ENCODE assay signal across 31 mouse cellular contexts in the genomic region with DNA sequence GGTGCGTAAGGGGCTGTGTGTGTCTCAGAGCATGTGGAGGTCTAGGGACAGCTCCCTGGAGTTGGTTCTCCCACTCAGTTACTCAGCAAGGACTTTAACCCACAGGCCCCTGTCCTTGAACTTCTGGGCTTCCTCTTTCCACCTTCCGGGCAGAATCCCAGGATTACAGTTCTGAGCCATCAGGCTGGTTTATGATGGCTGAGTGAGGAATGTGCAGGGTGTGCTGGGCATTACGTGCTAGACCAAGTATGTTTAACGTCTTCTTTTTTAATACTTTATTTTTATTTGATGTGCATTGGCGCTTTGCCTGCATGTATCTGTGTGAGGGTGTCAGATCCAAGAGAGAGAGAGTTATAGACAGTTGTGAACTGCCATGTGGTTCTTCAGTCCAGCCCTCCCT. TPM values are rescaled to one million over a fixed set of nuclear protein-coding genes. Genes with fewer than 3 reads are reported as not detected.
A peak's percentile ranks its signal among the peaks of the same experiment; 100 is the strongest.
DNase-seq lines count a peak whose midpoint lies in the region; ATAC-seq and TF ChIP-seq lines count a peak whose summit lies in the region.
"Had no signal": no experiment of that assay in that cellular context is flagged by ENCODE, and none has a peak within 500 bp of the region (broad histone marks: within the 10 kb centered on the region; RNA-seq: fewer than 3 reads in every experiment).

No protein-coding gene starts in this region.

- H3K27ac ChIP-seq in lung, embryonic 14.5 days (ENCODE audit: low read depth): no peak overlapping the region
- H3K27ac ChIP-seq in limb, embryonic 15.5 days: peak overlapping the region; percentile 27; the same call in 1 of the 2 replicates
- H3K27ac ChIP-seq: embryonic facial prominence, embryonic 13.5 days; forebrain, embryonic 15.5 days; heart, embryonic 13.5 days; hindbrain, embryonic 13.5 days; layer of hippocampus, adult 2 months; liver, embryonic 12.5 days; lung, embryonic 15.5 days; macrophage had no signal

- H3K9me3 ChIP-seq in lung, embryonic 14.5 days (ENCODE audit: low read depth, low read length): no peaks in the 10 kb centered on the region
- no peaks in the 10 kb centered on the region for H3K9me3 ChIP-seq in limb, embryonic 15.5 days
- H3K9me3 ChIP-seq: embryonic facial prominence, embryonic 13.5 days; forebrain, embryonic 15.5 days; heart, embryonic 13.5 days; hindbrain, embryonic 13.5 days; liver, embryonic 12.5 days; lung, embryonic 15.5 days had no signal

- no peak for TF ChIP-seq CTCF in lung, embryonic 14.5 days (IDR thresholded peaks at IDR 0.05; ENCODE audit: low read depth)

- peak; percentile 83 for DNase-seq in adrenal gland, adult 2 months
- DNase-seq in adrenal gland, adult 18-20 months (ENCODE audit: low spot score in 2 of 2): no peak
- peak; percentile 9 for DNase-seq in lung, embryonic 14.5 days
- no peak for DNase-seq in lung, postnatal 4 days
- peak; percentile 59 for DNase-seq in adrenal gland, adult 8-10 months
- no peak for DNase-seq in right cerebral cortex, adult 2 months (ENCODE audit: low spot score in 2 of 2)
- DNase-seq in cerebellum, adult 11 months: no peak
- DNase-seq: B cell, adult 2 months; cerebellum, adult 11-12 months; cerebellum, postnatal 14 days; layer of hippocampus, postnatal 36 days; spleen, adult 18-20 months; thymus, adult 2 months had no signal

- H3K4me2 ChIP-seq in lung, embryonic 14.5 days: no peak overlapping the region
- H3K4me2 ChIP-seq in limb, embryonic 15.5 days: no peak overlapping the region
- H3K4me2 ChIP-seq: embryonic facial prominence, embryonic 13.5 days; forebrain, embryonic 15.5 days; heart, embryonic 13.5 days; hindbrain, embryonic 13.5 days; liver, embryonic 12.5 days; lung, embryonic 15.5 days; midbrain, embryonic 11.5 days had no signal

- no peaks in the 10 kb centered on the region for H3K27me3 ChIP-seq in lung, embryonic 14.5 days (ENCODE audit: insufficient read depth, low read length)
- no peaks in the 10 kb centered on the region for H3K27me3 ChIP-seq in limb, embryonic 15.5 days
- H3K27me3 ChIP-seq: embryonic facial prominence, embryonic 13.5 days; forebrain, embryonic 15.5 days; heart, embryonic 13.5 days; hindbrain, embryonic 13.5 days; liver, embryonic 12.5 days; lung, embryonic 15.5 days had no signal

- peaks cover 4% of the 10 kb centered on the region; the same call in 1 of the 2 replicates for H3K4me1 ChIP-seq in lung, embryonic 14.5 days (ENCODE audit: insufficient read depth)
- 0 out of 2 replicates have a peak, but pooled peaks cover 4% of the 10 kb centered on the region for H3K4me1 ChIP-seq in limb, embryonic 15.5 days
- H3K4me1 ChIP-seq: lung, embryonic 15.5 days had no signal

- H3K9ac ChIP-seq in lung, embryonic 14.5 days: no peak overlapping the region
- no peak overlapping the region for H3K9ac ChIP-seq in limb, embryonic 15.5 days
- H3K9ac ChIP-seq: embryonic facial prominence, embryonic 13.5 days; forebrain, embryonic 15.5 days; heart, embryonic 13.5 days; hindbrain, embryonic 13.5 days; liver, embryonic 12.5 days; lung, embryonic 15.5 days had no signal

- no peaks in the 10 kb centered on the region for H3K36me3 ChIP-seq in lung, embryonic 14.5 days (ENCODE audit: insufficient read depth)
- H3K36me3 ChIP-seq in limb, embryonic 15.5 days: no peaks in the 10 kb centered on the region
- H3K36me3 ChIP-seq: embryonic facial prominence, embryonic 13.5 days; forebrain, embryonic 15.5 days; heart, embryonic 13.5 days; hindbrain, embryonic 13.5 days; liver, embryonic 12.5 days; lung, embryonic 15.5 days had no signal

- 59% methylated on average over 5 of the region's 5 CpGs for WGBS in lung, embryonic 14.5 days
- 51% methylated on average over 5 of the region's 5 CpGs for WGBS in limb, embryonic 15.5 days

- no peak overlapping the region for H3K4me3 ChIP-seq in lung, embryonic 14.5 days (ENCODE audit: low read depth, low read length)
- H3K4me3 ChIP-seq in limb, embryonic 15.5 days: no peak overlapping the region
- H3K4me3 ChIP-seq: embryonic facial prominence, embryonic 13.5 days; forebrain, embryonic 15.5 days; heart, embryonic 13.5 days; hindbrain, embryonic 13.5 days; layer of hippocampus, adult 2 months; liver, embryonic 12.5 days; lung, embryonic 15.5 days had no signal

- no peak for ATAC-seq in lung, embryonic 14.5 days (ENCODE audit: insufficient read depth)
- ATAC-seq in limb, embryonic 15.5 days (ENCODE audit: insufficient number of reproducible peaks, low FRiP score, low TSS enrichment, low read depth): no peak
- ATAC-seq: forebrain, embryonic 15.5 days; inflammation-experienced regulatory T-cells, adult 6 months; liver, embryonic 12.5 days had no signal

RNA-seq across cellular contexts. Expression of a gene that starts 38.1 kb away (rescaled TPM):
- total RNA-seq in adrenal gland, adult 2 months (2021): 10 to 100 TPM; 12.1 to 24.2 TPM
- 21.5 and 28.3 TPM in 2 replicates for polyA plus RNA-seq in adrenal gland, adult 2 months (2012; rRNA removed)
- 10 to 100 TPM; 13.4 to 16.9 TPM for total RNA-seq in adrenal gland, adult 18-20 months (2021)
- 7.6 and 8.0 TPM in 2 replicates for polyA plus RNA-seq in lung, embryonic 14.5 days (2014; fragmentation: Nextera tagmentation; extraction: Ambion mirVana)
- 10 to 100 TPM; 16.2 to 26.8 (median 22.2) TPM for total RNA-seq in adrenal gland, adult 8-10 months (2022)
- polyA plus RNA-seq in limb, embryonic 15.5 days (2015; fragmentation: Nextera tagmentation; extraction: Ambion mirVana): 6.2 and 8.2 TPM in 2 replicates
- total RNA-seq: granulocyte monocyte progenitor cell, adult 5-6 weeks had no signal

RNA-seq across cellular contexts. Expression of a gene that starts 59.2 kb away (rescaled TPM):
- not detected for total RNA-seq in adrenal gland, adult 2 months (2021)
- polyA plus RNA-seq in adrenal gland, adult 2 months (2012; rRNA removed): not detected in 2 replicates
- not detected for total RNA-seq in adrenal gland, adult 18-20 months (2021)
- not detected in 2 replicates for polyA plus RNA-seq in lung, embryonic 14.5 days (2014; fragmentation: Nextera tagmentation; extraction: Ambion mirVana)
- not detected for total RNA-seq in adrenal gland, adult 8-10 months (2022)
- polyA plus RNA-seq in limb, embryonic 15.5 days (2015; fragmentation: Nextera tagmentation; extraction: Ambion mirVana): not detected in 2 replicates
- total RNA-seq: granulocyte monocyte progenitor cell, adult 5-6 weeks; heart, postnatal 25 days; layer of hippocampus, adult 2 months; layer of hippocampus, postnatal 36 days; left cerebral cortex, postnatal 14 days had no signal
- polyA plus RNA-seq: embryonic facial prominence, embryonic 13.5 days; forebrain, embryonic 15.5 days; heart, embryonic 13.5 days; hindbrain, embryonic 13.5 days; inflammation-experienced regulatory T-cells, adult 6 months; kidney, embryonic 16.5 days; liver, embryonic 12.5 days; lung, embryonic 15.5 days; macrophage; midbrain, embryonic 11.5 days; neural tube, embryonic 11.5 days; stomach, embryonic 14.5 days; urinary bladder, adult 2 months had no signal

Comparison
In these comparisons a context has a peak if more than half of its experiments do, and no peak if none do; other contexts are left out.
1. DNase-seq: peak in adrenal gland, adult 2 months (single experiment), lung, embryonic 14.5 days (single experiment) and adrenal gland, adult 8-10 months (single experiment); none in adrenal gland, adult 18-20 months (0 of 2), lung, postnatal 4 days (0 of 2), right cerebral cortex, adult 2 months (0 of 2) and cerebellum, adult 11 months (single experiment).